Comparison of ENCODE assay signal across 15 mouse cellular contexts in genomic region chr15:6871621-6872359, GRCm38 (mm10). TPM values are rescaled to one million over a fixed set of nuclear protein-coding genes. Genes with fewer than 3 reads are reported as not detected.
DNase-seq lines count a peak whose midpoint lies in the region; ATAC-seq and TF ChIP-seq lines count a peak whose summit lies in the region.
"Had no signal": no experiment of that assay in that cellular context is flagged by ENCODE, and none has a peak within 500 bp of the region (broad histone marks: within the 10 kb centered on the region; RNA-seq: fewer than 3 reads in every experiment).

No protein-coding gene starts in this region.

- ATAC-seq in kidney, postnatal 0 days (replicated peaks; ENCODE audit: low FRiP score, low read depth) = no peak
- no peak for ATAC-seq in heart, embryonic 15.5 days (replicated peaks; ENCODE audit: insufficient number of reproducible peaks, insufficient read depth, low FRiP score, low read depth)
- ATAC-seq: activated CD4-positive, CD25-positive, alpha-beta regulatory T cell, adult 4 months had no signal

- DNase-seq in heart, adult 11 months = peak; percentile 95
- no peak for DNase-seq in heart, postnatal 25 days (ENCODE audit: low spot score)
- no peak for DNase-seq in kidney, postnatal 0 days (ENCODE audit: low spot score)
- no peak for DNase-seq in kidney, postnatal 4 days
- peak; percentile 75 for DNase-seq in 3T3-L1 (ENCODE audit: low read depth, low spot score)
- no peak for DNase-seq in urinary bladder, postnatal 10 days (ENCODE audit: low spot score)
- no peak for DNase-seq in ovary, postnatal 36 days (ENCODE audit: low spot score)
- DNase-seq: cerebellum, adult 9-10 months; embryo, embryonic 11 days; kidney, adult 8-10 months had no signal

- WGBS in kidney, postnatal 0 days = 29% methylated on average over 11 of the region's 11 CpGs
- 45% methylated on average over 11 of the region's 11 CpGs for WGBS in heart, embryonic 15.5 days

- 0 out of 2 replicates have a peak overlapping the region, but pooled peaks have one; percentile 18 for H3K4me2 ChIP-seq in kidney, postnatal 0 days (ENCODE audit: low read length)
- H3K4me2 ChIP-seq in heart, embryonic 15.5 days = peak overlapping the region; percentile 22; the same call in 1 of the 2 replicates
- H3K4me2 ChIP-seq: hindbrain, embryonic 12.5 days; limb, embryonic 12.5 days had no signal

- no peaks in the 10 kb centered on the region for H3K27me3 ChIP-seq in kidney, postnatal 0 days (ENCODE audit: insufficient read depth, low read length)
- H3K27me3 ChIP-seq in heart, embryonic 15.5 days = no peaks in the 10 kb centered on the region

- no peak overlapping the region for H3K9ac ChIP-seq in kidney, postnatal 0 days (ENCODE audit: low read depth, low read length)
- no peak overlapping the region for H3K9ac ChIP-seq in heart, embryonic 15.5 days
- H3K9ac ChIP-seq: hindbrain, embryonic 12.5 days; limb, embryonic 12.5 days had no signal

- H3K27ac ChIP-seq in kidney, postnatal 0 days = 0 out of 2 replicates have a peak overlapping the region, but pooled peaks have one; percentile 37
- no peak overlapping the region for H3K27ac ChIP-seq in heart, embryonic 15.5 days
- H3K27ac ChIP-seq: hindbrain, embryonic 12.5 days; limb, embryonic 12.5 days had no signal

- TF ChIP-seq CTCF in kidney, postnatal 0 days (IDR thresholded peaks at IDR 0.05; ENCODE audit: low read depth) = no peak

- intact Hi-C loops in heart, postnatal 25 days (cut with DNase I) = no loop called here

- no peak overlapping the region for H3K4me3 ChIP-seq in kidney, postnatal 0 days (replicated peaks; ENCODE audit: low read depth, low read length)
- no peak overlapping the region for H3K4me3 ChIP-seq in heart, embryonic 15.5 days
- H3K4me3 ChIP-seq: hindbrain, embryonic 12.5 days; limb, embryonic 12.5 days had no signal

- H3K4me1 ChIP-seq in kidney, postnatal 0 days (replicated peaks; ENCODE audit: insufficient read depth, low read length) = no peaks in the 10 kb centered on the region; the same call in 1 of the 2 replicates
- peaks cover 13% of the 10 kb centered on the region for H3K4me1 ChIP-seq in heart, embryonic 15.5 days (replicated peaks)
- H3K4me1 ChIP-seq: limb, embryonic 12.5 days had no signal

- H3K36me3 ChIP-seq in kidney, postnatal 0 days (ENCODE audit: insufficient read depth, low read length) = no peaks in the 10 kb centered on the region
- no peaks in the 10 kb centered on the region for H3K36me3 ChIP-seq in heart, embryonic 15.5 days
- H3K36me3 ChIP-seq: hindbrain, embryonic 12.5 days; limb, embryonic 12.5 days had no signal

- no peaks in the 10 kb centered on the region for H3K9me3 ChIP-seq in kidney, postnatal 0 days (replicated peaks; ENCODE audit: low read length)
- no peaks in the 10 kb centered on the region for H3K9me3 ChIP-seq in heart, embryonic 15.5 days (replicated peaks)
- H3K9me3 ChIP-seq: hindbrain, embryonic 12.5 days; limb, embryonic 12.5 days had no signal

RNA-seq across cellular contexts. Expression of gene Osmr, which starts 3.0 kb away (rescaled TPM):
- 10 to 100 TPM in 1 of 2 experiments, 1 to 10 TPM in 1; 9.0 to 11.3 TPM for total RNA-seq in heart, postnatal 25 days (2021)
- polyA plus RNA-seq in kidney, postnatal 0 days (2015; fragmentation: Nextera tagmentation; extraction: Ambion mirVana) = 2.9 and 3.1 TPM in 2 replicates
- 3.2 and 4.8 TPM in 2 replicates for polyA plus RNA-seq in heart, embryonic 15.5 days (2015; fragmentation: Nextera tagmentation; extraction: Ambion mirVana)
- total RNA-seq: MEL had no signal

Comparison
In these comparisons a context has a peak if more than half of its experiments do, and no peak if none do; other contexts are left out.
1. DNase-seq: peak in heart, adult 11 months (single experiment) and 3T3-L1 (single experiment); none in heart, postnatal 25 days (single experiment), kidney, postnatal 0 days (single experiment), kidney, postnatal 4 days (0 of 2), urinary bladder, postnatal 10 days (single experiment) and ovary, postnatal 36 days (single experiment).